Mouse (Mus musculus) lung, embryonic 14.5 days (tissue): ENCODE measurements around the gene Tle4. TPM values are rescaled to one million over a fixed set of nuclear protein-coding genes. Genes with fewer than 3 reads are reported as not detected.

Source experiments
- ATAC-seq: fragments of 200-750 bp; cut with Nextera tagmentation; 2 replicates; pipeline ENCODE4 v1.8.0; 2017; ENCODE audit warnings: mild to moderate bottlenecking, moderate TSS enrichment, moderate library complexity; ENCODE audit not compliant: insufficient read depth
- DNase-seq: peaks from one replicate; pipeline ENCODE4 v3.0.0-alpha.2; 2015
- H3K27ac ChIP-seq: fragments of 300-500 bp; sonication (generic); 2 replicates; pipeline ENCODE4 v1.5.1; 2014; ENCODE audit warnings: low read depth, mild to moderate bottlenecking, moderate library complexity
- H3K27me3 ChIP-seq: fragments of 300-500 bp; sonication (generic); 2 replicates; pipeline ENCODE4 v1.6.1; 2014; ENCODE audit warnings: low read length, control low read depth; ENCODE audit not compliant: insufficient read depth
- H3K36me3 ChIP-seq: fragments of 300-500 bp; sonication (generic); 2 replicates; pipeline ENCODE4 v1.6.1; 2014; ENCODE audit warnings: control low read depth; ENCODE audit not compliant: insufficient read depth
- H3K4me1 ChIP-seq: fragments of 300-500 bp; sonication (generic); 2 replicates; pipeline ENCODE4 v1.6.1; 2014; ENCODE audit warnings: antibody characterized with exemption, control low read depth; ENCODE audit not compliant: insufficient read depth
- H3K4me2 ChIP-seq: fragments of 300-500 bp; sonication (generic); 2 replicates; pipeline ENCODE4 v1.6.1; 2014; ENCODE audit warnings: mild to moderate bottlenecking
- H3K4me3 ChIP-seq: fragments of 300-500 bp; sonication (generic); 2 replicates; pipeline ENCODE4 v1.5.1; 2014; ENCODE audit warnings: low read depth, low read length
- H3K9ac ChIP-seq: fragments of 300-500 bp; sonication (generic); 2 replicates; pipeline ENCODE4 v1.6.1; 2014
- H3K9me3 ChIP-seq: fragments of 300-500 bp; sonication (generic); 2 replicates; pipeline ENCODE4 v1.6.1; 2016; ENCODE audit warnings: low read depth, low read length, control low read depth
- CTCF ChIP-seq: IDR thresholded peaks from 2 replicates; pipeline ENCODE4 v1.5.1; 2016; ENCODE audit warnings: antibody characterized with exemption, low read depth
- WGBS: fragments of 180-500 bp; shearing (Covaris S2); extraction: QIAGEN DNeasy Blood & Tissue Kit; methylation state at CpG from one replicate; pipeline ENCODE4 v1.1.7; 2014; 5-methylcytosine and 5-hydroxymethylcytosine counted together
- polyA plus RNA-seq: library from polyadenylated mRNA; unstranded; fragments of >200 nt; fragmentation: Nextera tagmentation; extraction: Ambion mirVana; gene quantifications from 2 replicates; pipeline ENCODE4 v1.2.1, GENCODE M21; 2014

Gene Tle4
- polyA plus RNA-seq, 1 experiment from 2014 or later: 16.9 TPM

DNA sequence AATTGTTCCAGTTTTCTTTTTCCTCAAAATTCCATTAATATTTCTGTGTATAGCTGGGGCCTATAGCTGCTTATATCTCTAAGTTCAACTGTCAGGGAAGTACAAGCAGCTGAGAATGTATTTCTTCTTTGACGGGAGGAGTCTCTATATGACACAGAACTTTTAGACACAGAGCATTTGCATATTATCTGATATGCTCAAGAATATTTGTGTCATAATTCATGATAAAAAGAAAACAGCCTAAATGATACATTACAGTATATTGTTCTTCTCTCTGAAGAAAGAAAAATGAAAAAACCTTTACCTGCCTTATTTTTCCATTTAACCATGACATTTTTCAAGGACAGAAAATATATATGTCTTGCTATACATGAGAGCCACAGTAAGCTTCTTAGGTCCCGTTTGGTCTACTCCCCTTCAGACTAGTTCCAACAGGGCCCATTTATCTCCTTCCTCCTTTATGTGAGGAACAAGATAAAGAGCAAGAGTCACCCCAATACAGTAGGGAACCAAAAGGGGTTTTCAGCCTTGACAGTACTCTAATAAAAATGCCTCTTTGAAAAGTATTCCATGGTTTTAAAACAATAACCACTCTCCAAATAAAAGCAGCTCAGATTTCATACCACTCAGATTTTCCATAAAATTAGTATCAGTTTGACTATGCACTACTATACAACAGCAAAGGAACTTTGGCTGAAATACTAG, 77.6 kb downstream of the Tle4 start:
- Histone ChIP-seq H3K4me3 (no peak overlapping the region), H3K27me3 (no peaks in the 10 kb centered on the region), H3K27ac (no peak overlapping the region), H3K4me2 (no peak overlapping the region), H3K36me3 (0 out of 2 replicates have a peak, but pooled peaks cover 6% of the 10 kb centered on the region), H3K4me1 (no peaks in the 10 kb centered on the region), H3K9ac (no peak overlapping the region), H3K9me3 (no peaks in the 10 kb centered on the region)
- TF ChIP-seq CTCF: no peak
- 67% methylated on average over 2 of the region's 2 CpGs for WGBS
- no peak for DNase-seq
- ATAC-seq: no peak

GRCm38 (mm10) chr19:14519186-14519585, 78.7 kb downstream of the Tle4 start:
- H3K9ac ChIP-seq: no peak overlapping the region
- ATAC-seq (no peak), DNase-seq (no peak)
- no peaks in the 10 kb centered on the region for H3K4me1 ChIP-seq
- no peak for TF ChIP-seq CTCF
- no peak overlapping the region for H3K4me3 ChIP-seq
- no peaks in the 10 kb centered on the region for H3K27me3 ChIP-seq
- H3K36me3 ChIP-seq: 0 out of 2 replicates have a peak, but pooled peaks cover 6% of the 10 kb centered on the region
- H3K27ac ChIP-seq: no peak overlapping the region
- 86% methylated on average over 7 of the region's 7 CpGs for WGBS
- no peaks in the 10 kb centered on the region for H3K9me3 ChIP-seq
- no peak overlapping the region for H3K4me2 ChIP-seq

GRCm38 (mm10) chr19:14518438-14519044, 79.3 kb downstream of the Tle4 start:
- Histone ChIP-seq H3K4me2 (no peak overlapping the region), H3K9ac (no peak overlapping the region), H3K27me3 (no peaks in the 10 kb centered on the region), H3K36me3 (0 out of 2 replicates have a peak, but pooled peaks cover 6% of the 10 kb centered on the region), H3K9me3 (no peaks in the 10 kb centered on the region), H3K4me3 (no peak overlapping the region), H3K27ac (no peak overlapping the region), H3K4me1 (no peaks in the 10 kb centered on the region)
- WGBS: 78% methylated on average over 9 of the region's 9 CpGs
- no peak for ATAC-seq
- no peak for TF ChIP-seq CTCF
- DNase-seq: no peak

DNA sequence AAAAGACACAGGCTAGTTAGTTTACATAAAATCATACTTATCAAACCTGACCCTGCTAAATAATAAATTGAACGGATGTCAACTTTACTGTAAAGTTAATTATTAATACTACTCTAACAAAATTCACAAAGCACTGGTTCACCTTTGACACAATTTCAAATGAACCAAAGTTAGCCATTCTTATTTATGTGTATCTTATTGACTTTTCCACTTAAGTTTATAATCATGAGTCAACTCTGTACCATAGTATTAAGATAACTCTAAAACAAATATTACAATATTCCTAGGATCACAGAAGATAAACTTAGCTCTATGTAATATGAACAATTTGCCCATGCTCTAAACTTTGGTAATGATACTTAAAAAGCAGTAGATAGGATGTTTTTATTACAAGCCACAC, 81.4 kb downstream of the Tle4 start:
- 61% methylated on average over 1 of the region's 1 CpGs for WGBS
- H3K9me3 ChIP-seq: no peaks in the 10 kb centered on the region
- H3K27me3 ChIP-seq: no peaks in the 10 kb centered on the region
- H3K4me2 ChIP-seq: no peak overlapping the region
- no peak overlapping the region for H3K4me3 ChIP-seq
- 0 out of 2 replicates have a peak, but pooled peaks cover 6% of the 10 kb centered on the region for H3K36me3 ChIP-seq
- H3K27ac ChIP-seq: no peak overlapping the region
- ATAC-seq (no peak), DNase-seq (no peak)
- H3K9ac ChIP-seq: no peak overlapping the region
- no peak for TF ChIP-seq CTCF
- H3K4me1 ChIP-seq: no peaks in the 10 kb centered on the region

DNA sequence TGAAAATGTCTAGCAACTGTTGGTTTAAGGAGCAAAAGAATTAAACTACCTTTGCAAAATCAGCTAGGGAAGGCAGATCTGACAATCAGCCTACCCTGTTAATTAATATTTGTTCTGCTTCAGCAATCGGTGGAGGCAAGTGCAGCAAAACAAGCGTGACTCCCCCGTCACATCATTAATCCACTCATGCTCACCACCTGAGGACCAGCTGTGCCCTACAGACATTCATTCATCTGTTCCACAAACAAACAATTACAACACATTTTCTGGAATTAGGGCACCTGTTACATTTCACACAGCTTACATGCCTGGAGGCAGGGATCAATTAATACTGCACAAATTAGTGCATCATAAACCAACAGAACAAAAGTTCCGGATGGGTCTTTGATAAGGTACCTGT, 89.0 kb downstream of the Tle4 start:
- DNase-seq: no peak
- H3K27me3 ChIP-seq: no peaks in the 10 kb centered on the region
- no peak overlapping the region for H3K4me2 ChIP-seq
- H3K9me3 ChIP-seq: no peaks in the 10 kb centered on the region
- no peak overlapping the region for H3K4me3 ChIP-seq
- no peak overlapping the region for H3K9ac ChIP-seq
- H3K4me1 ChIP-seq: no peaks in the 10 kb centered on the region
- TF ChIP-seq CTCF: no peak
- no peak overlapping the region for H3K27ac ChIP-seq
- 67% methylated on average over 4 of the region's 4 CpGs for WGBS
- no peak for ATAC-seq
- H3K36me3 ChIP-seq: no peaks in the 10 kb centered on the region

- no peaks in the 10 kb centered on the region for H3K4me1 ChIP-seq
- H3K9me3 ChIP-seq: no peaks in the 10 kb centered on the region
- no peak overlapping the region for H3K4me3 ChIP-seq
- H3K27ac ChIP-seq: no peak overlapping the region
- ATAC-seq (no peak), DNase-seq (no peak)
- H3K27me3 ChIP-seq: no peaks in the 10 kb centered on the region
- H3K4me2 ChIP-seq: no peak overlapping the region
- H3K36me3 ChIP-seq: no peaks in the 10 kb centered on the region
- no peak overlapping the region for H3K9ac ChIP-seq
- WGBS: 64% methylated on average over 2 of the region's 2 CpGs
- TF ChIP-seq CTCF: no peak
Observed at GRCm38 (mm10) chr19:14507911-14508310, 89.9 kb downstream of the Tle4 start.

- Histone ChIP-seq H3K4me1 (no peaks in the 10 kb centered on the region), H3K4me2 (no peak overlapping the region), H3K4me3 (no peak overlapping the region), H3K9me3 (no peaks in the 10 kb centered on the region), H3K36me3 (no peaks in the 10 kb centered on the region), H3K27me3 (no peaks in the 10 kb centered on the region), H3K27ac (no peak overlapping the region), H3K9ac (no peak overlapping the region)
- no peak for DNase-seq
- 69% methylated on average over 3 of the region's 3 CpGs for WGBS
- TF ChIP-seq CTCF: no peak
- ATAC-seq: no peak
Observed at GRCm38 (mm10) chr19:14506875-14507670, 90.8 kb downstream of the Tle4 start.
